Mouse (Mus musculus): Measurements from ENCODE around the gene 4930524N10Rik. TPM values are rescaled to one million over a fixed set of nuclear protein-coding genes. Genes with fewer than 3 reads are reported as not detected.

4930524N10Rik gene
- not detected in 2 replicates for polyA plus RNA-seq (2015; fragmentation: Nextera tagmentation; extraction: Ambion mirVana)

- 19% methylated on average over 1 of the region's 1 CpGs for WGBS
- no peak for ATAC-seq (ENCODE audit: extremely low read depth, insufficient number of reproducible peaks, low FRiP score, low TSS enrichment)
- no peaks in the 10 kb centered on the region for H3K27me3 ChIP-seq (replicated peaks)
- H3K9me3 ChIP-seq, result peaks cover 6% of the 10 kb centered on the region; the same call in 1 of the 2 replicates
- H3K4me1 ChIP-seq, result no peaks in the 10 kb centered on the region
- no peak within 1 kb of the TSS for H3K4me3 ChIP-seq
- H3K36me3 ChIP-seq, result no peaks in the 10 kb centered on the region
- H3K9ac ChIP-seq, result no peak within 1 kb of the TSS
- H3K4me2 ChIP-seq, result no peak within 1 kb of the TSS
- H3K27ac ChIP-seq (replicated peaks), result no peak within 1 kb of the TSS
Observed at GRCm38 (mm10) chrX:154343292-154343691, at the start of gene 4930524N10Rik. Gene 4930524N10Rik, minus strand, starts transcription at chrX:154343392.

GRCm38 (mm10) chrX:154350042-154350441 is 6.8 kb upstream of the 4930524N10Rik start:
- no peaks in the 10 kb centered on the region for H3K4me1 ChIP-seq
- no peaks in the 10 kb centered on the region for H3K36me3 ChIP-seq
- peaks cover 8% of the 10 kb centered on the region; the same call in 1 of the 2 replicates for H3K9me3 ChIP-seq
- H3K4me2 ChIP-seq, result no peak overlapping the region
- H3K9ac ChIP-seq, result no peak overlapping the region
- H3K27ac ChIP-seq (replicated peaks), result no peak overlapping the region
- ATAC-seq (ENCODE audit: extremely low read depth, insufficient number of reproducible peaks, low FRiP score, low TSS enrichment), result no peak
- WGBS, result 52% methylated on average over 3 of the region's 3 CpGs
- no peaks in the 10 kb centered on the region for H3K27me3 ChIP-seq (replicated peaks)
- no peak overlapping the region for H3K4me3 ChIP-seq

GRCm38 (mm10) chrX:154349302-154350041 is 6.3 kb upstream of the 4930524N10Rik start:
- H3K36me3 ChIP-seq, result no peaks in the 10 kb centered on the region
- no peaks in the 10 kb centered on the region for H3K27me3 ChIP-seq (replicated peaks)
- no peaks in the 10 kb centered on the region for H3K4me1 ChIP-seq
- H3K9me3 ChIP-seq, result peaks cover 8% of the 10 kb centered on the region; the same call in 1 of the 2 replicates
- no peak for ATAC-seq (ENCODE audit: extremely low read depth, insufficient number of reproducible peaks, low FRiP score, low TSS enrichment)
- H3K9ac ChIP-seq, result no peak overlapping the region
- no peak overlapping the region for H3K4me3 ChIP-seq
- 73% methylated on average over 7 of the region's 7 CpGs for WGBS
- H3K4me2 ChIP-seq, result no peak overlapping the region
- no peak overlapping the region for H3K27ac ChIP-seq (replicated peaks)

- H3K27me3 ChIP-seq (replicated peaks), result no peaks in the 10 kb centered on the region
- H3K4me3 ChIP-seq, result no peak overlapping the region
- no peaks in the 10 kb centered on the region for H3K4me1 ChIP-seq
- no peaks in the 10 kb centered on the region for H3K36me3 ChIP-seq
- no peak overlapping the region for H3K9ac ChIP-seq
- WGBS, result 65% methylated on average over 3 of the region's 3 CpGs
- no peak for ATAC-seq (ENCODE audit: extremely low read depth, insufficient number of reproducible peaks, low FRiP score, low TSS enrichment)
- no peak overlapping the region for H3K27ac ChIP-seq (replicated peaks)
- H3K9me3 ChIP-seq, result peaks cover 10% of the 10 kb centered on the region; the same call in 1 of the 2 replicates
- no peak overlapping the region for H3K4me2 ChIP-seq
Observed at GRCm38 (mm10) chrX:154347933-154348332, 4.7 kb upstream of the 4930524N10Rik start.

Other genes starting within 250 kb of the 4930524N10Rik start
- gene Gm15140, start 222.7 kb downstream of the 4930524N10Rik start, polyA plus RNA-seq (2015; fragmentation: Nextera tagmentation; extraction: Ambion mirVana), result not detected in 2 replicates
- gene Samt4, start 138.6 kb upstream of the 4930524N10Rik start, polyA plus RNA-seq (2015; fragmentation: Nextera tagmentation; extraction: Ambion mirVana), result not detected in 2 replicates
- not detected in 2 replicates for gene Samt2, start 236.0 kb upstream of the 4930524N10Rik start, polyA plus RNA-seq (2015; fragmentation: Nextera tagmentation; extraction: Ambion mirVana)

All from heart, embryonic 13.5 days (tissue).